Mouse (Mus musculus) cerebellum, adult (tissue): Measurements from ENCODE around the gene Car6.
A peak's percentile ranks its signal among the peaks of the same experiment; 100 is the strongest.

Source experiments
- ATAC-seq: cut with Nextera tagmentation; 2 replicates; pipeline ENCODE4 v1.9.2; 2017; ENCODE audit warnings: mild to moderate bottlenecking, moderate library complexity, mixed read lengths; ENCODE audit not compliant: insufficient number of reproducible peaks, low FRiP score, low TSS enrichment

The Car6 gene

GRCm38 (mm10) chr4:150229747-150230390 is 28.7 kb upstream of the Car6 start:
- ATAC-seq = no peak

DNA sequence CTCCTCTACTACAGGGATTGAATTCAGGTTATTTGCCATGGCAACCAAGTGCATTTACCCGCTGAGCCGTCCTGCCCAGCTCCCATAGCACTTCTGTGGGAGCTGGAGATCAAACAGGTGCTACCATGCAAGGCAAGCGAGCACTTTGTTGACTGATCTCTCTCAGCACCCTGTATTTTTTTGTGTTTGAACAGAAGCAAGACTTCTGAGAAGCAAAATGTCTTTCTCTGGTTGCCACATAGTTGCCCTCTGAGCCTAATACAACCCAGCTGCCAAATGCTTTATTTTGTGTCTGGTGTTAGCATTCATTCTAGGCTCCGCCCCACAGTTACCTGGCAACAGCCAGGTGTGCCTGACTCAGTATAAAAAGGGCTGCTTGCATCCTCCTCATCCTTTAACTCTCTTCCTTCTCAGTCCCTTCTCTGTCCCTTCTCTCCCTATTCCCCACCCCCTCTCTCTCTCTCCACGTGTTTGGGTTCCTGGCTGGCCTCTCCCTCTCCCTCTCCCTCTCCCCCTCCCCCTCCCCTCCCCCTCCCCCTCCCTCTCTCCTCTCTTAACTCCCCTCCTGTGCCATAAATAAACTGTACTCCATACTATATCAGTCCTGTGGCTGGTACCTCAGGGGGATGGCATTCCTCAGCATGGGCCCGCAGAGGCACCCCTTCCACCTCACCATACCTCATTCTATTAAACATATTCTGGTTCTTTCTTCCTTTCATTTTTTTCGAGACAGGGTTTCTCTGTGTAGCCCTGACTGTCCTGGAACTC is 27.6 kb upstream of the Car6 start:
- ATAC-seq = no peak

DNA sequence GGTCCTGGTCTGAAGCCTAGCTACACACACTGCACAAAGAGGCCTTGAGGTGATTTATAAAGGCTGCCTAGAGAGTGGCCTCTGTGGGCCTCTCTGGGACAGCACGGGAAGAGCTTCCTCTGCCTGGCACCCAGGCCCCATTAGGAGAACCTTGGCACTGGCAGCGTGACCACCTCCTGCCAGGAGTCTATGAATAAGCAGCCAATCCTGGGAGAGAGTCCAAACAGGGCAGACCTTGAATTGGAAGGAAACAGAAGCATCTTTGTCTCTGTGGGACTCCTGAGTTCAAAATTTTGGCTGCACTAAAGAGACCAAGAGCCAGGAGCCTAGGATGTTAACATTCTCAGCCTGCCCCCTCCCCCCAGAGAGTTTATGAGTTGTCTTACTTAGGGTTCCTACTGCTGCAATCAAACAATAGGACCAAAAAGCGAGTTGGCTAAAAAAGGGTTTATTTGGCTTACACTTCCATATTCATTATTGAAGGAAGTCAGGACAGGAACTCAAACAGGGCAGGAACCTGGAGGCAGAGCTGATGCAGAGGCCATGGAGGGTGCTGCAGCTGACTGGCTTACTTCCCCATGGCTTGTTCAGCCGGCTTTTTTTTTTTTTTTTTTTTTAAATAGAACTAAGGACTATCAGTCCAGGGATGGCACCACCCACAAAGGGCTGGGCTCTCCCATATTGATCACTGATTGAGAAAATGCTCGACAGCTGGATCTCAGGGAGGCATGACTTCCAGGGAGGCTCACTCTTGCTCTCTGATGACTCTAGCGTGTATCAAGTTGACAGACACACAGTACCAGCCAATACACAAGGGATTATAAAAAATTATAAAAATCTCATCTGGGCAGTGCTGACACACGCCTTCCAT is 25.9 kb upstream of the Car6 start:
- ATAC-seq = peak; percentile 88

DNA sequence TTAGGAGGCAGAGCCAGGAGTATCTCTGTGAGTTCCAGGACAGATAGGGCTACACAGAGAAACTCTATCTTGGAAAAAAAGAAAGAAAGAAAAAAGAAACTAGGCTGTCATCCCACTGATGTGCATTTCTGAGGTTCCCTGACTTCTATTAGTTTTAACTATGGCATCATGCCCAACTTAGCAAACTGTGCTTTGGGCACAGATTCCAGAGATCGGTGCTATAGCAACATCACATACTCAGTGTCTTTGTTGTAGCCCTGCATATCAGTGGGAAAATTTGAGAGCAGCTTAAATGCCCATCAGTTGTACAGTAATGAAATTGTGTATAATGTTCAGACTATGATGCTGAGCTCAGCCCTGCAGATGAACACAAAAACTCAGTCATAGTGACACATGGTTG is 24.6 kb upstream of the Car6 start:
- ATAC-seq = no peak

DNA sequence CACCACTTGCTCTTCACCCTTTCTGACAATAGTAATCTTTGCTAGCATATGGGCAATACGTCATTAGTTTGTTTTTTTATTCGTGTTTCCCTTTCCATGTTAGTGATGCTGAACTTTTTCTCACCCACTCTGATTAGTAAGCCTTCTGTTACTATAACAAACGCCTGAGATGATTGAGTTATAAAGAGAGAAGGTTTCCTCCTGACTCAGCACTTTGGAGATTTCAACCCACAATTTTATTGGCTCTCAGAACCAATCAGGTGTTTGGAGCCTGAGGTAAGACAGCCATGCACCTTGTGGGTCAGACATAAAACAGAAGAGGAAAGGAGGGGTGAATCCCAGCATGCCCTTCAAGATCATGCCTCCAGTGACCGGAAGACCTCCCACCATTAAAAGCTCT is 22.7 kb upstream of the Car6 start:
- no peak for ATAC-seq

DNA sequence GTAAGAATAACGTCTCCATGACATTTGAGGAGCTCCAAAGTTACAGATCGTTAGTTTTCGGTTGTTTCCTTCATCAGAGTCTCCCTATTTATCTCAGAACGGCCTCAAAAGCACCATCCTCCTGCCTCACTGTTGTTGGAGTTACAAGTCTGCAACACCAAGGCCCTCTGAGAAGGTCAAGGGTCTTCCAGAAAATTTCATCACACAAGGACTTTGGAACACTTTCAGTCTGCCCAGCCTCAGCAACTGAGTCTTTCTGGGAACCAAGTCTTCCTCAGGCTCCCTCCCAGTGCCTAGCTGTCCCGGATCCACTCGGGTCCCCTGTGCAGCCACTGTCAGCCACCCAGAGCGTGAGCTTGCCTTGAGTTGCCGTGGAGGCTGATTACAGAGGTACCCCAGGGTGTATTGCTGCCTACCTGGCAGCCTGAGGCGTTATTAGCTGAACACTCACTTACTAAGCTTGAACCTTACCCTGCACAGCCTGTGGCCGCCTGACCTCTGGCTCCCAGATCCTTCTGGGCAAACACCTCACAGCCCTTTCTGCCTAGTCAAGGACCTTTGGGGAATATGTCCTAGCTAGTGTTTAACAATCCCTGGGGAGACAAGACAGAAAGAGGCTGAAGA is 20.0 kb upstream of the Car6 start:
- no peak for ATAC-seq

DNA sequence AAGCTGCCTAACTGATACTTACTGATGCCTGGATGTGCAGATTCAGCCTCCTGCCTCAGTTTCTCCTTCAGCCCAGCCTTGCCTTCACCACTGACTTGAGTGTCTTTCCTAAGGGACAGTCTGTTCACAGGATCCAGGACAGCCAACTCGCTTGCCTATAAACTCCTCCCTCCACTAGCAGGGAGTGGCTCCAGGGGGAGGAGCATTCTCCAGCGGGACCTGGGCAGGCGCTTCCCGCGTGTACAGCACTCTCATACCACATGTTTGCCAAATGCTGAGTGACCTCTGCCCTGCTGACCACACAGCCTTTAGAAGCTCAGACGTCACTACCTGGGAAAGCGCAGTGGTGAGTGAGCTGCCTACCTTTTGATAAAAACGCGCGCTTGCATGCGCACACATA is 19.5 kb upstream of the Car6 start:
- ATAC-seq = no peak

- ATAC-seq = no peak
Observed at GRCm38 (mm10) chr4:150219501-150220292, 18.6 kb upstream of the Car6 start.

GRCm38 (mm10) chr4:150217935-150218334 is 16.8 kb upstream of the Car6 start:
- ATAC-seq = no peak

DNA sequence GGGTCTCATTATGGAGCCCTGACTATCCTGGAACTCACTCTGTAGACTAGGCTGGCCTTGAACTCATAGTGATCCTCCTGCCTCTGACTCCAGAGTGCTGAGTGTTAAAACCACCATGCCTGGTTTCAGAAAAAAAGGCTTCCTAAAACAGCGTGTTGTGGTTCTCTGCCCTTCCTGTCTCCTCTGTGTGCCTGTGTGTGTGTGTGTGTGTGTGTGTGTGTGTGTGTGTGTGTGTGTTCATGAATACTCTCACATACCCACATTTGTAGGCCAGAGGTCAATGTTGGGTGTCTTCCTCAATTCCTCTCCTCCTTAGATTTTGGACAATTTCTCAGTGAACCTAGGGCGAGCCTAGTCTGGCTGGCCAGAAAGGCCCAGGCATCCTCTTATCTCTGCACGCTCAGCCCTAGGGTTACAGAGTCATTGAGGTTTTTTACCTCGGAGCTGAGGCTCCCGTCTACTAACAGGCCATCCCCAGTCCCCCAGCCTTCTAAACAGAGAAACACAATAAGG is 16.0 kb upstream of the Car6 start:
- ATAC-seq = no peak

DNA sequence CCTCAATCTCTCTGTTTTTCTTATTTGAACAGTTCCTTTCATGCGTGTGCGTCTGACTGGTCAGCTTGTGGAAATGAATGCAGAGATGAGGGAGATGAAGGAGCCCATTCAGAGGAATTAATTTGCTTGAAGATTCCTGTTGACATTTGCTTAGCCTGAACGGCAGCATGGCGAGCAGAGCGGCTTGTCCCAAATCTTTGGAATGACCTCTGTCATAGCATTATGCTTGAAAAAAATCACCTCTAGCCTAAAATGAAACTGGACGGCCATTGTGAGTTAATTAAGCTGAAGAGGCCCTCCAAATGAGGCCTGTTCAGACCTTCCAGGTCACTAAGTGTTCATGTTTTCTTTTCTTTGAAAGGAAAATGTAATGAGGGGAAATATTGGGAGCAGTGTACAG is 15.3 kb upstream of the Car6 start:
- ATAC-seq = no peak

GRCm38 (mm10) chr4:150213910-150214309 is 12.8 kb upstream of the Car6 start:
- ATAC-seq = no peak

DNA sequence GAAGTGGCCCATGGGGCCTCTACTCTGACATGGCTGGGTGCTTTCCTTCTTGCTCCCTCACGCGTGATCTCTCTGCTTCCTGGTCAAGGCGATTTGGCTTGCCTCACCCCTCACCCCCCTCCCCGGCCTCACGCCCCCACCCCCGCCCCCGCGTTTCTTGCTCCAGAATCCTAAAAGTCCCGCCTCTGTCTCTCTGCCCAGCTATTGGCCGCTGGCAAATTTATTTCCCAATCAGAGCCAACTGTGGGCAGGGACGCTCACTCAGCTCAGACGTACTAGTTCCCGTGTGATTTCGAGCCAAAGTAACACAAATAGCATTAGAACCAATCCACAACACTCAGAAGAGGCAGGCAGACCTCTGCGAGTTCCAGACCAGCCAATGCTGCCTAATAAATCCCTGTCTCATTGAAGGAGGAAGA is 11.4 kb upstream of the Car6 start:
- ATAC-seq = no peak

GRCm38 (mm10) chr4:150211930-150212552 is 10.9 kb upstream of the Car6 start:
- no peak for ATAC-seq

- ATAC-seq = no peak
Observed at GRCm38 (mm10) chr4:150210306-150210705, 9.2 kb upstream of the Car6 start.

DNA sequence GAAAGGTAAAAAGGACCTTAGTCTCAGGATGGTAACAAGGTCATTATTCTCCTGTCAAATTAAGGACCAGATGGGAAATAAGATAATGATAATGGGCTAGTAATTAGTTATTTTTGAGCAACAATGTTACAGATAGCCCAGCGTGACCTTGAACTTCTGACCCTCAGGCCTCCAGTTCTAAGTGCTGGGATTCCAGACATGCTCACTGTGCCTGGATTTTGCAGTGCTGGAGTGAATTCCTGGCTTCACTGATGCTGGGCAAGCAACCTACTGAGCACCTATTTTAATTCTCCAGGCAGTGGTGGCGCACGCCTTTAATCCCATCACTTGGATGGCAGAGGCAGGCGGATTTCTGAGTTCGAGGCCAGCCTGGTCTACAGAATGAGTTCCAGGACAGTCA is 8.6 kb upstream of the Car6 start:
- ATAC-seq = no peak

DNA sequence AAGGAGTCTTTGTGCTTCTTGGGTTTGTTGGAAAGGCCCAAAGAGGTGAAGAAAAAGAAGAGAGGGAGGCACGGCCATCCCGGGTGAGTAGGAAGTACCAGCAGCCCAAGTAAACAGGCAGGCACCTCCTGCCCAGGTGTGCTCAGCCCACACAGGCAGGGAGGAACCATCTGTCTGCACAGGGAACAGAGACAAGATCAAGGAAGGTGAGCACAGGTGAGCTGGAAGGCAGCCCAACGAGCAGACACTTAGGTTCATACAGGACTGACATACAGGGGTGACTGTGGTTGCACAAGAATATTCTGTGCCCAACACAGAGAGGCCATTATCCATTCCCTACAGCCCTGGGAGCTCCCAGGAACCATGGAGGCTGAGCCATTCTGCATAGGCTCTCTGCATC is 3.7 kb upstream of the Car6 start:
- no peak for ATAC-seq

GRCm38 (mm10) chr4:150202702-150203101 is 1.6 kb upstream of the Car6 start:
- ATAC-seq = no peak

GRCm38 (mm10) chr4:150198268-150198667 is 2.9 kb downstream of the Car6 start:
- no peak for ATAC-seq
